Mouse (Mus musculus): ENCODE data around the gene Gm29094. TPM values are rescaled to one million over a fixed set of nuclear protein-coding genes. Genes with fewer than 3 reads are reported as not detected.
"Not testable (repeated sequence)": the region's sequence is repeated elsewhere in the genome, so short reads cannot be mapped to it uniquely, and the experiment has no call there.

The Gm29094 gene
- total RNA-seq (2021) = 2.5 TPM in 1 of 2 replicates, not detected in the other
- long read RNA-seq = 0 reads

DNA sequence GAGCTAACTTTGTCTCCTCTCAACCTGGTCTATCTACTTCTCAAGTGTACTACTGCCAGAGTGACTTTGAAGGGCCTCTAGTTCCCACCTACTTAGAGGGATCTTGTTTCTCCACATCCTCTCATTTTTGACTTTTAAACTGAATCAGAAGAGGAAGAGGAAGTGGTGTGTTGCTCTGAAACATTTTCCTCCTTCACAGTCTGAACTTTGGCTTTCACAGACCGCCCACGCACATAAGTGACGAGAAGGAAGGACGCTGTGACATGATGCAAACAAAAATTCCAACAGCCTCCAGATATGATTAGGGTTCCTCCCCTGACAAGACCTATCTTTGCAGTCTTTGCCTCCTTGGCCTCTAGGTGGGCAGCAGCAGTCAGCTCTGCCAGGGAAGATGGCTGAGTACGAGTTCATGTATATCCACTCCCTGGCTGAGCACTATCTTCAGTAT lies at the start of gene Gm29094, which contains the start of gene Bcl2a1b:
TSS of gene Gm29094 (plus strand) at position 411 of the 448 bp plus-strand sequence.
TSS of gene Bcl2a1b (plus strand) at position 241 of the 448 bp plus-strand sequence.
- not testable (repeated sequence) for DNase-seq

DNA sequence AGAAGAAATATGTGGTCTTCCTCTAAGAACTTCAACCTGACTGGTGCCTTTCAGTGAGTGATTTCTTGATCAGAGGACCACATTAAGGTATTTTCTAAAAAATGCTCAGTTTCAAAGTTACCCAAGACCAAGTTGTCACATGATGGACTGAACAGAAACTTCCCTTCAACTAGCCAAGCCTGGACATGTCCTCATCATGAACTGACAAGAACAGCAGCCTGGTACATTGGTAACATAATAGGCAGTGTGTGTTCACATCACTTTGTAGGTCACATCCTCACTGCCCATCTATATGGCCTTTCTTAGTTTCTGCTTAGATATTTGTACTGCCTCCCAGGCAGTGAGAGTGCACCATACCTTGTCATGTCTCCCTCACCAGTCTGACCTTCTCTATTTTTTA lies 26.6 kb upstream of the Gm29094 start:
- not testable (repeated sequence) for DNase-seq

DNA sequence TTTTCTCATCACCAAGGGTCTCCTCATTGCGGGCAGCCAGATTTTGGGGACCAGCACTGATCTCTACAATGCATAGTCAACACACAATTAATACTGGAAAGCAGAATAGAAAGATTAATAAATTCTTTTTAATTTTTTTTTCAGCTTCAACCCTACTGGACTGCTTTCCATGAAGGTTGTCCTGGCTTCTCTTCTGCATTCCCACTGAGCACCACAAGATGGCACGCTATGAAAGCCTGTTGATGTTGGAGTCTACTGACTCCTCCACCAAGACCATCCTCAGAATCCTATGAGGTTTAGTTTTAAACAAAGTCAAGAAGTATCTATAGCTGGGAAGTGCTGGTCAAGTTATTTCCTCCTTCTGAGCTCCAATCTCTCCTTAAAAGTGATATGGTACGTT lies 20.3 kb upstream of the Gm29094 start:
- peak; percentile 66 for DNase-seq

DNA sequence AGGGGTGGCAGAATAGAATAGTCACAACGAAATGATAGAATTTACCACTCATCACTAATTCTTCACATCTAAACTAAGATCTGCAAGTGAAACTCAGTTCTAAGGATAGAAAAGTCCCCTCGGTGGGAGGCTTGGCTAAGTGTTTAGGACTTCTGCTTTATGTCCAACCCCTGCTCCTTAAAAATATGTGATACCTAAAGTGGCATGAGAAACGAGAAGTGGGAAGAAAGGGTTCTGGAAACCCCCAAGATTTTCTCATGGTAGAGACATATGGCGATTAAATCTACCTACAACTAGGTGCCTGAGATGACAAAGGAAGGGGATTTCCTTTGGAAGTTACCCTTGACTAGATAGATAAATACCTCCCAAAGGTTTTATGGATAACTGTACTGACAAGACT lies 19.7 kb upstream of the Gm29094 start:
- DNase-seq = not testable (repeated sequence)

DNA sequence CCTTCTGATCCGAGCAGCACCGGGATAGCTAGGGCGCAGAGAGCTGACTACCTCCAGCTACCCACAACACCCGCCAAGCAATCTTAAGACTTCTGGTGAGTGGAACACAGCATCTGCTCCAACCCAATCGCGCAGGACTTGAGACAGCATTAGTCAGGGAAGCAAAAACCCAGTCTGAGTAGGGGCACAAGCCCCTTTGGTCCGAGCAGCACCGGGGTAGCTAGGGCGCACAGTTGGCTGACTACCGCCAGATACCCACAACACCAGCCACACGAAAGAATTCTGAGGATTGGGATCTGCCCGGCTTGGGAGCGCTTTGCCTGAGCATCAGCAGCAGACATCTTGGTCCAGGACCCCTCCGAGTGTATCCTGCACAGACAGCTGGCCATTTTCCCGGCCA lies 12.2 kb upstream of the Gm29094 start:
- DNase-seq = not testable (repeated sequence)

DNA sequence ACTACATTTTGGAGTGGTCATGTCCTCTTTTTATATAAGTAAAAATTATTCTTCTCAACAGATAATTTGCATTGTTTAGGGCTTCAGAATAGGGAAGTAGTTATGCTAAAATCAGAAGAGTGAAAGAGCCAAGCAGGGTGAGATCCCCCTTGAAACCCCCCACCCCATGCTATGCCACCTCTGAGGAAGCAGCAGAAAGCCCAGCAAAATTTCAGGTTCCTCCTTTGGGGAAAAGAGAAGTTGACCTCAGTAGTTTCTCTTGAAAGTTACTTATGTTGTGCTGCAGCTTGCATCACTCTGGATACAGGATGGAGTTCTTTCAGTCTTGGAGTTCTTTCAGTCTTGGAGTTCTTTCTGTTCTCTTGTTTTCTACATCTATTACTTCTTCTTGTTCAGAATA lies 3.7 kb upstream of the Gm29094 start:
- not testable (repeated sequence) for DNase-seq

DNA sequence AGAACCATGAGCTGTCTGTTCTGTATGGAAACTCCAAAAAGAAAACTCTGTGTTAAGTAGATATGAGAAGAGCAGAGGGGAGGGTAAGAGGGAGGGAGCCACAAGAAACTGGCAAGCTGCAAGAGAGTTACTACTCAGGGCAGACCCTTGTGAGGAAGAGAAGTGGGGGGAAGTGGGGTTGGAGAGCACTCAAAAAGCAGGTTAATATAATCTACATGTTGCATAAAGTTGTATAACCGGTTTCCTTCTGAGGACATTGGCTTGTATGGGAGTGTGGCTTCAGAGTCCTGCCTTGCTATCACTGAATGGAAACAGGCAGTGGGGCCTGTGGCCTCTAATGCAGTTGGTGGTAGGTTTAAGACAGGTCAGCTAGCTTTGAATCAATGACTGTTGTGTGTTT lies 1.7 kb upstream of the Gm29094 start:
- not testable (repeated sequence) for DNase-seq

DNA sequence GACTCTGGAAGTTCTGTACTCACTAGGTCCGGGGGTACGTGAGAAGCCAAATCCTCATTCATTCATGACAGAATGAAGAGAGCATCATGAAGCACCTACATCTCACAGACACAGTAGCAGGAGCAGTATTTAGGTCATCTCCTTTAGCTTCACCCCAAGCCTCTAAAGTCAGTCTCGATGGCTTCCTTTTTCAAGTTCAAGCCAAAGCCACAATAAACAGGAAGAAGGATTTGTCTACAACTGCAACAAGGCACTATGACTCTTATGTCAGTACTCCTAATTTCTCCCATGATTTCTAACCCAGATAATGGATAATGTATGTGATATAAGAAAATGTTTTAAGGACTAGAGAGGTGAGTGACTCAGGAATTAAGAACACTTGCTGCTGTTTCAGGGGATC lies 830 bp upstream of the Gm29094 start:
- not testable (repeated sequence) for DNase-seq

DNA sequence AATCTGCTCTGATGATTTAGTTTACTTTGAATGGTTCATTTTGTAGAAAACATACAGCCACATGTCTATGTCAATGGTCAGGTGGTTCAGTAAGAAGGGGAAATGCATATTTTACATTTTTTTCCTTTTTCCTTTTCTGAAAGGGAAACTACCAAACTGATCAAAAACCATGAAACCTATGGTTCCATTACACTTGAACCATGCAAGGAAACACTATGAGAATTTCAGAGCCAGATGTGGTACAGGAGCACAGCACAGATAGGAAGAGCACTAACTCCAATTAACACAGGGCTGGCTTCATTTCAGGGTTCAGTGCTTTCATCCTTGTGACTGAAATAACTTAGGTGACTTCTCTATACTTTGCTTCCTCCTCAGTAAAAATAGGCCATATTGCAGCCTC lies 3.1 kb downstream of the Gm29094 start:
- DNase-seq = not testable (repeated sequence)

DNA sequence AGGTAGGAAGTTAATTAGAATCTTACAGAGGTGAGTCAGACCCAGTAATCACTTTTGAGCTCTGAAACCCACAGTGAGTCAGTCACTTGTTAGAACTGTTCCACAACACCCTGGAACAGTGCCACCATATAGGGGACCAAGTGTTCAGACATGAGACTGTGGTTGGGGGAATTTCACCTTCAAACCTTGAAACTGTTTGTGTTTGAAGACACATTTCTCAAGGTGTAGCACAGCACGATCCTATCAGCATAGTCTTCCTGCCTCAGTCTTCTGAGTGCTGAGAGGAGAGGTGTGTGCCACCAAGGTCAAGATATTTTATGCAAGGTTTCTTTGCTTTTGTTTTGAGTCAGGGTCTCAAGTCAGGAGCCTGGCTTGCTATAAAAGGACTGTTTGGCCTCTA lies 9.8 kb downstream of the Gm29094 start:
- not testable (repeated sequence) for DNase-seq

DNA sequence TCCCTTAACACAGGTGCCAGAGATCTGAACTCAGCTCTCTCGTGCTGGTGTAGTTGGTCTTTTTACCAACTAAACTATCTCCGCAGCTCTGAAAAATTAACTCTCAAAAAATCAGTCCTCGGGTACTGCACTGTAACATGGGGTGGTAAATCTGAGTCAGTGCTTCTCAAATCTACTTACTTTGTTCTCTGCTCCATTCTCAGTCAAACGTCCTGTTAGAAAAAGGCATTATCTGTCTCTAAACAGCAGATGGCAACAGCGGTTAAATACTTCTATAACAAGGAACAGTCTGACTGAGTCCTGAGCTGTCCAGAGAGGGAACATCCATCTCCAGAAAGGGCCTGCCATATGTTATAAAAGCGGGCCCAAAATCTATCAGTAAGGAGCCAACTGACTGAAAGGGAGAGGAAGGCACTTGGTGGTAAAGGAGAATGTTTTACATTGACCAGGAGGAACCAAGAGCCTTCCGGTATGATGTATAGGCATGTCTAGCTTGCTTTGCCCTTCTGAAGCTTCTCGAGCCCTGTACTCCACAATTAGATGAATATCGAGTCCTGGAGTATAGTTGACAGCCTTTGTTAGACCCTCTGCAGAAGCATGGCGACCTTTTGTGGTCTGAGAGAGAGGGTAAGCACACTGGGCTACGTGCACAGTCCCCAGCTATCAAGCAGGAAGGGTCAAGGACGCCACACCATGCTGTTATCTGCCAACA lies 11.3 kb downstream of the Gm29094 start, which contains the start of gene Mthfs:
TSS of gene Mthfs (plus strand) at position 324 of the 712 bp plus-strand sequence.
- not testable (repeated sequence) for DNase-seq

DNA sequence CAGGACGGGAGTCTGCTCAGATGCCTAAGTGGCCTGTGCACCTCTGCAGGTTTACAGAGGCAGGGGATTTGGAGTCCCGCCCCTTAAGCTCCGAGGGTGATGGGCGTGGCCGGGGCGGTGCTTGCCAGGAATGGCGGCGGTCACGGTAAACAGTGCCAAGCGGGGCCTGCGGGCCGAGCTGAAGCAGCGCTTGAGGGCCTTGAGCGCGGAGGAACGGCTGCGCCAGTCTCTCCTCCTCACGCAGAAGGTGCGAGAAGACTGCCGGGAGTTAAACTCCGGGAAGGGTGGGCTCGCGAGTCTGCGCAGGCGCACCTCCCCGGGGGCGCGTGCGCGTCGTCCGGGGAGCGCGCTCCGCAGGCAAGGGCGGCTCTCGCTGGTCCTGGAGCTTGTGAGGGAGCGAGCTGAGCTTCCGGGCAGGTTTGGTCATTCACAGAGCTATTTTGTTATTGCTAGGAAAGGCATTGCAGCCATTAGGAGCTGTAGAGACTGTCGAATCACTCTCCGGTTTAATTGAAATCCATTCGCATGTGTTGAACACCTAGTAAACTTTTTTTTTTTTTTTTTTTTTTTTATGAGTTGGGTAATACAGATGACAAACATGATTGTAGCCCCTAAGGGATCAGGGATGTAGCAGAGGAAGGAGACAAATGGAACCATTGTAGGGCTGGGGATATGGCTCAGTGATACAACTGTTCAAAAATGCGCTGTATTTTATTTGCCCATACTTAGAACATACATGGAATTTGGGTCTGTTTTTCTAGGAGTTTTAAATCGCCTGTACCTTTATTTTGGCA lies 12.1 kb downstream of the Gm29094 start:
- peak; percentile 73 for DNase-seq

DNA sequence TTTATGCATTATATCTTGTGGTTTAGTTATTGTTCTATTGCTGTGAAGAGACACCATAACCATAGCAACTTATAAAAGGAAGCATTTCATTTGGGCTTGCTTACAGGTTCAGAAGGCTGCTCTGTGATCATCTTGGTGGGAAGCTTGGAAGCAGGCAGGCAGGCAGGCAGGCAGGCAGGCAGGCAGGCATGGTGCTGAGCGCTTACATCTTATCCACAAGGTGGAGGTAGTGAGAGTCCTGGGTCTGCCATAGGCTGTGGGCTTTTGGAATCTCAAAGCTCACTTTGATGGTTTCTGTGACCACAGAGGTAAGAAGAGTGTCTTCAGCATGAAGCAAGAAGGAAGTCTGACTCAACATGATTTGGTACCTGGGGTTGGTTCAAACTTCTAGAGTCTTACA lies 13.2 kb downstream of the Gm29094 start:
- DNase-seq = peak; percentile 5

DNA sequence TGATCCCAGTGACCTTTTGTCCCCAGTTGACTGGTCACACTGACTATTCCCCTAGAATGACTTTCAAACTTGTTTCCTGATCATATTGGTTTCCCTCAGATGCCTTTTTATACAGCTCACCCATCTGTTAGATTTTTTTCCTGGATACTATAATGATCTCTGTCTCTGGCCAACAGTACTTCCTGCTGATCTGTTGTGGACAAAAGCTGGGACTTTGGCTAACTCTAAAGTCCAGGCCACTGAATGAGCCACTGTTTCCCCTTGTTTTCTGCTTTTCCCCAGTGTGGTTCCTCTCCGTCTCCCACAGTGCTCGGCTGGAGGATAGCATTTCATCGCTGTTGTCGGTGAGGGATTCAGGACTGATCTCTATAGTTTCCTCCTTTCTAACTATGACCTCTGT lies 19.0 kb downstream of the Gm29094 start:
- DNase-seq = not testable (repeated sequence)

DNA sequence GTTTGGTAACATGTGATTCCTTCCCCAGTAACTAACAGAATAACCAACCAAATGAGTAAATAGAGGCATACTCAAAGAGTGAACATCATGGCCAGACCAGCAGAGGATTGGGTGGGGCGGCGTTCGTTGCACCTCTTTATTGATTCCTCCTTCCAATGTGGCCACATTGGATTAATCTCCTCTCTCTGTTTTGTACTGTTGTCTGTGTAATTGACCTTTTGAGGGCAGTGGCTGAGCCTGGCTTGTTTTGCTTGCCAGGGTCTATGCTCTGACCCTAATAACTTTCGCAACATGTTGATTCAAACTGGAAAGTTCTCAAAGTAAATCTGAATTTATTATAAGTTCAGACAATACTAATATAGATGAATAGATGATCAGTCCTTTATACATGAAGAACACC lies 20.5 kb downstream of the Gm29094 start:
- not testable (repeated sequence) for DNase-seq

DNA sequence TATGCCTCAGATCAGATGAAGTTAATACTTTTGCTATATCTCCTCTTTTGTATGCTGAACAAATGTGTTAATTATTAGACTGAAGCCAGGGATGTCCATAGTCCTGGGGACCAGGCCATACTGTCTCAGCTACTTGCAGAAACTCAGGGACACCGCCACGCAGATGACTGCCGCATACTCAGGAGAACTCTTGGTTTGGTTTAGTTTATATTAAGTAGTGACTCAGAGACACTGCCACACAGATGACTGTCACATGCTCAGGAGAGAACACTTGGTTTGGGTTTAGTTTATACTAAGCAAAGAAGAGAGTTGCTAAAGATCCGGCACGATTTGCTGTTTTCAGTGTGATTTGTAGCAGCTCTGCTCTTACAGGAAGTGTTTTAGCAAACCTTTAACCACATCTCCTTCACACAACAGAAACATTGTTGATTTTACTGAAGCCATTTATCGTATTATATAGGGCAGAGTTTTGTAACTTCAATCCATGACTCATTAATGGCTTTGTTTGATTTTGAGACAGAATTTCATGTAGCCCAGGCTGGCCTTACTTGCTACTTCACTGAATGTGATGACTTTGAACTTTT lies 21.6 kb downstream of the Gm29094 start:
- DNase-seq = not testable (repeated sequence)

DNA sequence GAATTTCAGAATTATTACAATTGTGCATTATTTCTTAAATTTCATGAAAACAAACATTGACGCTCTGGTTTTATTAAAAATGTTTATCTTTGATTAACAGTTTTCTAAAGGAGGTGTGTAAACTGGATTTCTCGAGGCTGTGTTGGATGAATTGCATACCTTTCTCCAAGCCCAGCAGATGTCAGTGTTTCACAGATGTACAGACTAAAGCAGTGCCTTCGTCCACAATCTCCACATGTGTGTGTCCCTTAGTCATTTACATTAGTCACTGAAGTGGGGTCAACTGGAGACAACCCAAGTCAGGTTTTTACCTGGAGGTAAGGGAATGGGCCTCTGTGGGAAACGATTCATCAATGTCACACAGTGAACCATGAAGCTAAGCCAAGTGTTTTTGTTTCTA lies 26.9 kb downstream of the Gm29094 start:
- DNase-seq = no peak

DNA sequence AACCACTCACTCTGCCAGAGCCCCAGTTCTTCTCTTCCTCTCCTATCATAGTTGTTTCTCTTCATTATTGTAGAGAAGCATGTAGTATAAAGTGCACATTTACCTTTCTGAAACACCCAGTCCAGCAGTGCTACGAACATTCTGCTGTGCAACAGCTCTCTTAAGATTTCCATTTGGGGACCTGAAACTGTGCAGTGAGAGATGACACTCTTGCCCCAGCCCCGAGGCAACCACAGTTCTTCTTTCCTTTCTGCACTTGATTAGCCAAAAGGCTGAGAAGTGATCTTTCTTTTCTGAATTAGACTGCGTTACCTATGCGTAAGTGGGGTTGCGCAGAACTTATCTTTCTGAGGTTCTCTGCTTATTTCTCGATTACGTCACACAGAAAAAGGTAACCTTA lies 28.9 kb downstream of the Gm29094 start:
- DNase-seq = no peak

DNA sequence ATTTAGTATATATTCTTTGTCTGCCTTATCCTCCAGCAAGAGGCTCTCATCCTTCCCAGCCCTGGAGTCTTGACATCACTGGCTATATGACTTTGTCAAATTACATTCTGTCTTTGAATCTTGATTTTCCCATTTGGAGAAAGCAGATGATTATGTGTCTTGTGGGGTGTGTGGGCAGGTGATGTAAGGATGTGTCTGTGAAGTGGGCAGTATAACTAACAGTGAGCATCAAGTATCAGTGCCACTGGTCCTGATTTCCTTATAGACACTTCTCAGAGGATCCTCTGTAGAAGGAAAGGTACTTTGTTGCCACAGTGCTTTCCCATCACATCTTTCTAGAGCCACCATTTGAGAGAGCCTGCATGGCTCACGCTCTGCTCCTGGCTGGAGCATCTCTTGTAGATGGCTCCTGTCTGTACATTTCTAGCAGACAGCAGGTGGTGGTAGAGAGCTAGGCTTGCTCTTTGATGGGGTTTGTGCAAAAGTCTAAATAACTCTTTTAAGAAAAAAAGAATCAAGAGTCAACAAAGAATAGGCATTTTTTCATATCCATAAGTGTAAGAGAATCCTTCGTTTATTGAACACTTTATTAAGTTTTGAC lies 31.8 kb downstream of the Gm29094 start:
- peak; percentile 17 for DNase-seq

DNA sequence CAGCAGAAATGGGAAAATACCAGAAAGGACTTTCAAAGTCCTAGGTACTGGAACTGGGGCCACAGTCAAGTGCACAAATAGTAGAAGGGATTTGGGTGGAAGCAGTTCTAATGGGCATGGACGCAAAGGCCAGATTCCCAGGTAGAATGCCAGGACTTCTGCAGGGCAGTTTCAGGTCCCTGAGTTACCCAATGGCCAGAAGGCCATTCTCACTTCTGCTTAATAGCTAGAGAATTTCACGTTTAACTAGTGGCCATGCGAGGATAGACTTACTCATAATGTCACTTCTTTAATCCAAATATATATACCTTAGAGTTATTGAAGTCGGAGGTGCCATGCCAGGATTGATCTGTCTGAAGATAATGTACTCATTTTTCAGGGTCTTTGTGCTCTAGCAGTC lies 38.0 kb downstream of the Gm29094 start:
- DNase-seq = not testable (repeated sequence)

DNA sequence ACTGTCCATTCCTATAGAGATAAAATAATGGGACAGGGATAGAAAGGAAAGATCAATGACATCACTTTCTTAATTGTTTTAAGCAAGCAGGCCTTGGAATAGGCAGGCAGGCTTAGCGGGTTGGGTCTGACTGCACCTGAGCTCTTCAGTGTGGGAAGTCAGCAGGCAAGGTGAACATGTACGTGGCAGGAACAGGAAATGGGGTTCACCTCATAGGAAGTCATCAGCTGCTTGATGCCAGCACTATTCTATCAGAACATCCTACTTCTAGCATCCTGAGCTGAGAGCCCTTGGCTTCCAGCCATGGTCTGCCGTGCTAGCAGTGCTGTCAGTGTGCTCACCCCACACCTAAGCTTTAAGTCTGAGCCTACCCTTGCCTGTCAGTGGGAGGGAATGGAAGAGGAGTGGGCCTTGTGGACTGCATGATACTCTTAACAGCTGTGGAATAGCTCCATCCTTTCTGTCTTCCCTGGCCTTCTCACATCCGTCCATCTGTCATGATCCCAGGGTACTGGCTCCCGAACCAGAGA lies 39.9 kb downstream of the Gm29094 start:
- not testable (repeated sequence) for DNase-seq

DNA sequence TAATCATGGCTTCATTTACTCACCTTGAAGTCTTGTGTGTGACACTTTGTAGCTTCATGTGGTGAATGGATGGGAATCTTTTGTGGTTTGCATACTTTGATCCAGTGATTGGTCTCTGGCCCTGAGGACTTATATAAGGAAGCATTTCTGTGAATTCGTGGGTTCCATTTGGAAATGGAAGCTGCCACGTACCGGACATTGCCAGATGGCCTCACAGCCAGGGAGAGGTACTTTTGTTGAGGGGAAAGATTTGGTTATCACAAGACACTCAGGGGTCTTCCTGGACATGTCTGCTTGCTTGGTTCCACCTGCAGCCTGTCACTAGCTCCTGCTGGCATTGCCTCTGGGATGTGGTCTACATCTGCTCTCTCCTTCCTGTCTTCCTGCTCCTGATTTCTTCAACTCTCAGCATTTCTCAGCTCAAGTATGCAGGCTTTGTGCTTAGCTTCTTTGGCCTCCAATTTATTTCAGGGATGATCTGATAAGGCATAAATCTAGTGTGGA lies 41.4 kb downstream of the Gm29094 start:
- DNase-seq = not testable (repeated sequence)

Data from adrenal gland, postnatal 25 days (tissue).